Mouse (Mus musculus) erythroblast, adult 5-6 weeks (primary cell): ENCODE measurements around the gene Ucn2. TPM values are rescaled to one million over a fixed set of nuclear protein-coding genes. Genes with fewer than 3 reads are reported as not detected.

ENCODE experiments used
- ATAC-seq: replicated peaks from 2 replicates; pipeline ENCODE4 v1.8.0; 2016; ENCODE audit warnings: moderate number of reproducible peaks, mild to moderate bottlenecking, moderate TSS enrichment, inconsistent platforms; ENCODE audit not compliant: poor library complexity, low FRiP score, severe bottlenecking
- total RNA-seq, 2 experiments: library from RNA; stranded (forward) in 1 of 2; stranded (reverse) in 1 of 2; fragments of 150-400 nt in 1 of 2; fragments of 200-764, 138-1000 nt in 1 of 2; gene quantifications; 2 replicates each; pipeline versions ENCODE4 v1.2.3 to v1.2.4; 2015 to 2017; ENCODE audit warnings: low replicate concordance in 2 of 2

Ucn2 gene
- total RNA-seq, 2 experiments from 2014 or later = not detected

- no peak for ATAC-seq
Measured at GRCm38 (mm10) chr9:109027521-109027920, 41.7 kb downstream of the Ucn2 start.

- ATAC-seq = no peak
Measured at GRCm38 (mm10) chr9:109028421-109028820, 42.6 kb downstream of the Ucn2 start.

DNA sequence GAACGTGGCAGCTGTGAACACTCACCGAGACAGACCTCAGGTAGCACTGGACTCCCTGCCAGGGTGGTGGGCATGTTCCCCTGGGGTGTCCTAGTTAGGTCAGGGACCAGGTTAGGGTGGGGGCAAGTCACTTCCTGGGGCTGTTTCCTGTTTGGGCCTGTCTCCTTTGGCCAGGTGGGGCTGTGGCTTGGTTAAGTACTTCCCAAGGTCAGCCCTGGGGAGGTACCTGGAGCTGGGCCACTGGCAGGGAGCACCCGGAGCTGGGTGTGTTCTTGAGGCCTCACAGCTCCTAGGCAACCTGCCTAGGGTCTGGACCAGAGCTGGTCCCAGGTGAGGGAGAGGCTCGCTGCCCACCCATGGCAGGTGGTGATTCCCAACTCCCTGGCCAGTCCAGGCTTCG, 43.1 kb downstream of the Ucn2 start:
- no peak for ATAC-seq

GRCm38 (mm10) chr9:109030312-109030711, 44.5 kb downstream of the Ucn2 start:
- ATAC-seq = no peak

- no peak for ATAC-seq
Measured at GRCm38 (mm10) chr9:109031001-109031400, 45.2 kb downstream of the Ucn2 start.

GRCm38 (mm10) chr9:109031686-109032085, 45.9 kb downstream of the Ucn2 start:
- ATAC-seq = no peak

DNA sequence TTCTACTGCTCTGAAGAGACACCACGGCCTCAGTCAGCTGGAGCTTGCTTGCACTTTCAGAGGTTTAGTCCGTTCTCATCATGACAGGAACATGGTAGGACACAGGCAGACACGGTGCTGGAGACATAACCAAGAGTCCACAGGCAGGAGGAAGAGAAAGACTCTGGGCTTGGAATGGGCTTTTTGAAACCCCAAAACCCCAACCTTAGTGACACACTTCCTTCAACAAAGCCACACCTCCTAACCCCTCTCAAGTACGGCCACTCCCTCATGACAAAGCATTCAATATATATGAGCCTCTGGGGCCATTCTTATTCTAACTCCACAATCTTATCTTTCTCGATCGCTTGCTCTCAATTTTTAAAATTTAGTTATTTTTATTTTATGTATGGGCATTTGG, 46.6 kb downstream of the Ucn2 start:
- no peak for ATAC-seq

Other genes with a start within 250 kb of the Ucn2 start
- 4.2 and 20.9 TPM in 2 replicates for gene Ip6k2, start 202.2 kb upstream of the Ucn2 start, total RNA-seq (2015; ENCODE audit: low replicate concordance)
- gene Ip6k2, start 202.2 kb upstream of the Ucn2 start, total RNA-seq (2017; ENCODE audit: low replicate concordance) = 47.5 and 61.2 TPM in 2 replicates
- gene Nckipsd, start 177.6 kb upstream of the Ucn2 start, total RNA-seq (2015; ENCODE audit: low replicate concordance) = 2.7 and 4.2 TPM in 2 replicates
- gene Nckipsd, start 177.6 kb upstream of the Ucn2 start, total RNA-seq (2017; ENCODE audit: low replicate concordance) = 1.8 and 3.7 TPM in 2 replicates
- gene Celsr3, start 159.7 kb upstream of the Ucn2 start, total RNA-seq (2015; ENCODE audit: low replicate concordance) = 1.9 and 5.0 TPM in 2 replicates
- 0.09 and 1.8 TPM in 2 replicates for gene Celsr3, start 159.7 kb upstream of the Ucn2 start, total RNA-seq (2017; ENCODE audit: low replicate concordance)
- gene Slc26a6, start 132.7 kb upstream of the Ucn2 start, total RNA-seq (2015; ENCODE audit: low replicate concordance) = 0.63 and 23.8 TPM in 2 replicates
- not detected in 2 replicates for gene Slc26a6, start 132.7 kb upstream of the Ucn2 start, total RNA-seq (2017; ENCODE audit: low replicate concordance)
- gene Tmem89, start 71.4 kb upstream of the Ucn2 start, total RNA-seq (2015; ENCODE audit: low replicate concordance) = not detected in 2 replicates
- not detected in 2 replicates for gene Tmem89, start 71.4 kb upstream of the Ucn2 start, total RNA-seq (2017; ENCODE audit: low replicate concordance)
- 24.2 and 31.5 TPM in 2 replicates for gene Uqcrc1, start 49.4 kb upstream of the Ucn2 start, total RNA-seq (2015; ENCODE audit: low replicate concordance)
- 55.1 and 79.9 TPM in 2 replicates for gene Uqcrc1, start 49.4 kb upstream of the Ucn2 start, total RNA-seq (2017; ENCODE audit: low replicate concordance)
- under 0.01 TPM in 1 of 2 replicates, not detected in the other for gene Col7a1, start 32.4 kb upstream of the Ucn2 start, total RNA-seq (2015; ENCODE audit: low replicate concordance)
- 0.17 and 1.4 TPM in 2 replicates for gene Col7a1, start 32.4 kb upstream of the Ucn2 start, total RNA-seq (2017; ENCODE audit: low replicate concordance)
- gene Pfkfb4, start 5.8 kb downstream of the Ucn2 start, total RNA-seq (2015; ENCODE audit: low replicate concordance) = 3.1 and 13.3 TPM in 2 replicates
- gene Pfkfb4, start 5.8 kb downstream of the Ucn2 start, total RNA-seq (2017; ENCODE audit: low replicate concordance) = 7.9 and 12.3 TPM in 2 replicates
- gene Shisa5, start 52.6 kb downstream of the Ucn2 start, total RNA-seq (2015; ENCODE audit: low replicate concordance) = 14.6 and 20.3 TPM in 2 replicates
- 13.9 and 51.4 TPM in 2 replicates for gene Shisa5, start 52.6 kb downstream of the Ucn2 start, total RNA-seq (2017; ENCODE audit: low replicate concordance)
- 7.3 and 19.6 TPM in 2 replicates for gene Trex1, start 73.7 kb downstream of the Ucn2 start, total RNA-seq (2015; ENCODE audit: low replicate concordance)
- gene Trex1, start 73.7 kb downstream of the Ucn2 start, total RNA-seq (2017; ENCODE audit: low replicate concordance) = 1.7 and 4.2 TPM in 2 replicates
- 4.2 TPM in 1 of 2 replicates, not detected in the other for gene Atrip, start 88.1 kb downstream of the Ucn2 start, total RNA-seq (2015; ENCODE audit: low replicate concordance)
- 4.8 and 10.6 TPM in 2 replicates for gene Atrip, start 88.1 kb downstream of the Ucn2 start, total RNA-seq (2017; ENCODE audit: low replicate concordance)
- gene Ccdc51, start 96.5 kb downstream of the Ucn2 start, total RNA-seq (2015; ENCODE audit: low replicate concordance) = 2.5 TPM in 1 of 2 replicates, not detected in the other
- 3.7 and 4.3 TPM in 2 replicates for gene Ccdc51, start 96.5 kb downstream of the Ucn2 start, total RNA-seq (2017; ENCODE audit: low replicate concordance)
- 104 and 108 TPM in 2 replicates for gene Tma7, start 96.6 kb downstream of the Ucn2 start, total RNA-seq (2015; ENCODE audit: low replicate concordance)
- gene Tma7, start 96.6 kb downstream of the Ucn2 start, total RNA-seq (2017; ENCODE audit: low replicate concordance) = 44.6 and 57.0 TPM in 2 replicates
- gene Plxnb1, start 109.4 kb downstream of the Ucn2 start, total RNA-seq (2015; ENCODE audit: low replicate concordance) = not detected in 2 replicates
- not detected in 2 replicates for gene Plxnb1, start 109.4 kb downstream of the Ucn2 start, total RNA-seq (2017; ENCODE audit: low replicate concordance)
- gene Fbxw21, start 176.0 kb downstream of the Ucn2 start, total RNA-seq (2015; ENCODE audit: low replicate concordance) = not detected in 2 replicates
- gene Fbxw21, start 176.0 kb downstream of the Ucn2 start, total RNA-seq (2017; ENCODE audit: low replicate concordance) = 0.28 TPM in 1 of 2 replicates, not detected in the other
- gene Fbxw13, start 210.0 kb downstream of the Ucn2 start, total RNA-seq (2015; ENCODE audit: low replicate concordance) = not detected in 2 replicates
- not detected in 2 replicates for gene Fbxw13, start 210.0 kb downstream of the Ucn2 start, total RNA-seq (2017; ENCODE audit: low replicate concordance)
- not detected in 2 replicates for gene Fbxw20, start 248.7 kb downstream of the Ucn2 start, total RNA-seq (2015; ENCODE audit: low replicate concordance)
- not detected in 2 replicates for gene Fbxw20, start 248.7 kb downstream of the Ucn2 start, total RNA-seq (2017; ENCODE audit: low replicate concordance)